Mouse (Mus musculus) testis, adult 2 months (tissue): ENCODE measurements at regions not wholly inside any gene's neighbourhood (a gene's known extent, or its start where the extent isn't known, plus 50 kb on each side); places are given as distances from the start of the nearest gene placed in this dataset.

Source experiments
- H3K27ac ChIP-seq: fragments of 200-500 bp; 2 replicates; pipeline ENCODE4 v1.5.1; 2012; ENCODE audit warnings: low read depth, low read length; ENCODE audit not compliant: control insufficient read depth, insufficient read depth
- H3K27me3 ChIP-seq: fragments of 200-500 bp; 2 replicates; pipeline ENCODE4 v1.6.1; 2012; ENCODE audit warnings: mild to moderate bottlenecking, low read length, moderate library complexity; ENCODE audit not compliant: control insufficient read depth, insufficient read depth
- H3K36me3 ChIP-seq: fragments of 200-500 bp; 2 replicates; pipeline ENCODE4 v1.6.1; 2012; ENCODE audit warnings: mild to moderate bottlenecking, low read length; ENCODE audit not compliant: control insufficient read depth, insufficient read depth
- H3K4me1 ChIP-seq: fragments of 200-500 bp; 2 replicates; pipeline ENCODE4 v1.6.1; 2012; ENCODE audit warnings: low read length; ENCODE audit not compliant: control insufficient read depth, insufficient read depth
- H3K4me3 ChIP-seq: fragments of 200-500 bp; 2 replicates; pipeline ENCODE4 v1.5.1; 2012; ENCODE audit warnings: low read depth, mild to moderate bottlenecking, low read length, moderate library complexity, mixed read lengths; ENCODE audit not compliant: control insufficient read depth
- CTCF ChIP-seq: fragments of 200-500 bp; IDR thresholded peaks from 2 replicates; pipeline ENCODE4 v1.5.1; 2012; ENCODE audit warnings: low read depth, mild to moderate bottlenecking, inconsistent platforms, low read length, moderate library complexity; ENCODE audit not compliant: control insufficient read depth, insufficient read depth, insufficient replicate concordance
- POLR2A ChIP-seq: fragments of 200-500 bp; IDR thresholded peaks from 2 replicates; pipeline ENCODE4 v1.6.1; 2012; ENCODE audit warnings: low read depth, mild to moderate bottlenecking, inconsistent platforms, low read length, moderate library complexity; ENCODE audit not compliant: control insufficient read depth

DNA sequence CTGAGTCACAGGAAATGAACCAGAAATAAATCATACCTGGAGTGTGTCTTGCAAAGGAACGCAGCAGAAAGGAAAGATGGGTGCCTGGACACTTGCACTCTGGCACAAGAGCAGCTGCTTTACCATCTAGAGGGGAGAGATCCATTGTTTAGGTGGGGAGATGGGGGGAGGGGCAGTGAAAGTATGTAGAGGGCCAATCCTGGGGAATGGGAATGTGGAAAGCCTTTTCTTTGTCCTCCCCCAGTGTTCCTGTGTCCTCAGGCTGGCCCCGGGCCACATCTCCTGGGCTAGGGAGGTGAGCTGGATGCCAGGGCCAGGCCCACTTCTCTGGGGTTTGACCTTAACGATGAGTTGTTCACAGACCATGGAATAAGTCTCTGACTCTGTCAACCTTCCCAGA is 107.2 kb upstream of the Arglu1 start:
- Histone ChIP-seq H3K36me3 (no peaks in the 10 kb centered on the region), H3K4me1 (no peaks in the 10 kb centered on the region), H3K27me3 (no peaks in the 10 kb centered on the region), H3K4me3 (no peak overlapping the region), H3K27ac (no peak overlapping the region)
- TF ChIP-seq CTCF (no peak), POLR2A (no peak)

DNA sequence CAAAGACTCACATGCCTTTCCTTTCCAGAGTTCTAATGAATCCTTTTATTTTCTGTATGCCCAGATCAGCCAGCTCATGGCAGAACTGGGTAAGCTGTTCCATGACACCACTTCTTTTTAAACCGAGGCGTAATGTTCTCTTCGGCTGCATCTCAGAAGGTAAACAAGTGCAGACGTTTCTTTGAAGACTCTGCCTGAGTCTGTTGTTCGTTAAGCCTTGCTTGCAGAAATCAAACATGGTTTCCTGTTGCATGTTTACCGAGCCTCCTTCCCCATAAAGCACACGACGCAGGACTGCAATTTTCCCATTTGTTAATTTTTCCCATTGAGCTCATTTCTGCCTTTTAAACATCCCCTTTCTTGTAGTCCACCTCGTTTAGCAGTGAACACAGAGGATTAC is 106.6 kb upstream of the Arglu1 start:
- Histone ChIP-seq H3K4me3 (no peak overlapping the region), H3K27ac (no peak overlapping the region), H3K36me3 (no peaks in the 10 kb centered on the region), H3K4me1 (no peaks in the 10 kb centered on the region), H3K27me3 (no peaks in the 10 kb centered on the region)
- no peak for TF ChIP-seq POLR2A
- no peak for TF ChIP-seq CTCF

DNA sequence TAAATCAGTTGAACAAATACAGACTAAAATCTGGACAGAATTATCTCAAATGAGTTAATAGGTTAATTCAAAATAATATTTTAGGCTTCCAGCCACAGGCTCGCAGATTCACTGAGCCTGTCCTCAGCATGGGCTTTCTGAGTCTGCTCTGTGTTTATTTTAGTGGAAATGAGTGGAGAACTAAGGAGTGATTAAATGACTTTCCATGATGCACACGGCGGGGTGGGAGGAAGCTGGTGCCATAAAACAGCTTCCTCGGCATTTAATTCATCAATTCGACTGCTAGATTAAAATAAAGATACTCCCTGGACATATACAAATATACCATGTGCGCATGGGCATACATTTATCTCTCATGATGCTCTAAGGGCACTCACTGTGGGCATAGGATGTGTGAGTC is 104.4 kb upstream of the Arglu1 start:
- no peak overlapping the region for H3K4me3 ChIP-seq
- no peaks in the 10 kb centered on the region for H3K36me3 ChIP-seq
- TF ChIP-seq CTCF: no peak
- no peak for TF ChIP-seq POLR2A
- H3K4me1 ChIP-seq: no peaks in the 10 kb centered on the region
- H3K27me3 ChIP-seq: no peaks in the 10 kb centered on the region
- H3K27ac ChIP-seq: no peak overlapping the region

DNA sequence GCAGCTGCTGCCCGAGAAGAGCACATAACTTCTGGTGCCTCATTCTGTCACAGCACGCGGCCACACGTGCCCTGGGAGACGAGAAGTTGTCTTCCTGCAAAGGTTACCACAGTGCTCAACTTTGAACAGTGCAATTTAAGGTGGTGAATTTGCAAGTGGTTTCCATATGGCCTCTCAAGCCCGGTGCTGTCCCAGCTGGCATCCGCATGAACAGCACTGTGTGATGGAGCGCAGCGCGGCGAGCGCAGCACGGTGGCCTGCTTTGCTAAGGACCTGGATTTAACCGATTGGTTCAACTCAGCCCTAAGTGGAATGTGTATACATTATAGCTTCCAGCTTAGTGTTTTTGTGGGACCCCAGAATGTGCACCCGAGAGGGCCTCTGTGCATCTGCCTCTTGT is 89.6 kb upstream of the Arglu1 start:
- TF ChIP-seq POLR2A (no peak), CTCF (no peak)
- no peaks in the 10 kb centered on the region for H3K27me3 ChIP-seq

DNA sequence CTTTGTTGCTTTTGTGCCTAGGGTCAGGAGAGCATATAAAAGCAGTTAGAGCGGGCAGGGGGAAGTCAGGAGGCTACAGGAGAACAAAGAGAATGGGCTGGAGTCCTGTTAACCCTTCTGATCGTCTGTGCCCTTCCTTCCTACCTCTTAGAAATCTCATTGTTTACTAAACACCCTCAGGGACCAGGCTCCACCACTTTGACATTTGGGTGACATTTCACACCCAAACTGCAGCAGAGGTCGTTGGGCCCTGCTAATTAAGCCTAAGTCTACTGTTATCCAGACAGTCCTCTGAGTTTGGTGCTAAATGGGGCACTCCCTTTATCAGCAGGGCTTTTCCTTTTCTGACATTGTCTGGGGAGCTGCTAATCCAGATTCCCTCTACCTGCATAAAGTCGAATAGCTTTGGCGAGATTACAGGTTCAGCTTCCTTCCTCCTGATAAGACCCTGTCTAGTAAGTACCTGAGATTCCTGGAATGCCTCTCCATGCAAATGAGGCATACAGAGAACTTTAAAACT is 84.2 kb upstream of the Arglu1 start:
- no peak overlapping the region for H3K27ac ChIP-seq

More for the DNA sequence above, 89.6 kb upstream of the Arglu1 start:
- H3K4me1 ChIP-seq: no peaks in the 10 kb centered on the region
- no peak overlapping the region for H3K27ac ChIP-seq
- H3K36me3 ChIP-seq: no peaks in the 10 kb centered on the region
- H3K4me3 ChIP-seq: no peak overlapping the region

DNA sequence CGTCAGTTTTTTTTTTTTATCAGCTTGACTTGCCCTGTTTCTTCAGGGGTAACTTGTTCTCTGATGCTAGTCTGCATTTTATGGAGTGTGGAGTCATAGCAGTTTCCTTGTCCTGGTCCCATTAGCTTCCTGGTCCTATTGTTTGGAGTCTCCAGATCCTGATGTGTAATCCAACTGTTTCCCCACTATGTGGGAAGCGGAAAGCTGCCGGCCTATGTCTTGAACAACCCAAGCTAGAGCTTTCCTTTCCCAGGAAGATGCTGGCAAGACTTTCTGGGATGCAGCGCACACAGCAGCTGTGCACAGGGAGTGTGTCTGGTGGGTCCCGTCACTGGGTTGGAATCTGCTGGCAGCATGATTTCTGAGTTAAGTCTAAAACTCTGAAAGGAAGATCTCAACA is 82.1 kb upstream of the Arglu1 start:
- no peak overlapping the region for H3K27ac ChIP-seq
- no peaks in the 10 kb centered on the region for H3K27me3 ChIP-seq
- H3K4me1 ChIP-seq: no peaks in the 10 kb centered on the region
- TF ChIP-seq POLR2A (no peak), CTCF (no peak)
- H3K36me3 ChIP-seq: no peaks in the 10 kb centered on the region
- H3K4me3 ChIP-seq: no peak overlapping the region

More for the DNA sequence above, 84.2 kb upstream of the Arglu1 start:
- Histone ChIP-seq H3K36me3 (no peaks in the 10 kb centered on the region), H3K4me1 (no peaks in the 10 kb centered on the region), H3K4me3 (no peak overlapping the region), H3K27me3 (no peaks in the 10 kb centered on the region)
- TF ChIP-seq POLR2A: no peak
- TF ChIP-seq CTCF: no peak

DNA sequence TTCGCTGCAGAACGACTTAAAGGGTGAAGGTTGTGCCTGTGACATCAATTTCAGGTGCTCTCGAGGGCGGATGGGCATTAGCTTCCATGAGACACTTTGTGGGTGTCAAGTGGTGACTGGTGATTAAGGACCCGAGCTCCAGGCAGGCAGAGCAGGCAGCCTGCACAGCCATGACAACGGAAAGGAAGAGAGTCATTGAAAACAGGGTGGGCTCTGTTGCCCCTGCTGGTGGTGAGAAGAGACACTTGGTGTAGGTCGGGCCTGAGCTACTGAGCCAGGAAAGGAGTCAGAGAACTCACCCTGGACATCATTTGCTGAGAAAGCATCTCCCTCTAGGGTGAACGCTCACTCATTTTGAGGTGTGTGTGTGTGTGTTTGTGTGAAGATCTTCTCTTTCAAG is 80.1 kb upstream of the Arglu1 start:
- H3K36me3 ChIP-seq: no peaks in the 10 kb centered on the region
- TF ChIP-seq POLR2A (no peak), CTCF (no peak)
- H3K4me1 ChIP-seq: no peaks in the 10 kb centered on the region
- H3K27me3 ChIP-seq: no peaks in the 10 kb centered on the region
- no peak overlapping the region for H3K4me3 ChIP-seq
- no peak overlapping the region for H3K27ac ChIP-seq

DNA sequence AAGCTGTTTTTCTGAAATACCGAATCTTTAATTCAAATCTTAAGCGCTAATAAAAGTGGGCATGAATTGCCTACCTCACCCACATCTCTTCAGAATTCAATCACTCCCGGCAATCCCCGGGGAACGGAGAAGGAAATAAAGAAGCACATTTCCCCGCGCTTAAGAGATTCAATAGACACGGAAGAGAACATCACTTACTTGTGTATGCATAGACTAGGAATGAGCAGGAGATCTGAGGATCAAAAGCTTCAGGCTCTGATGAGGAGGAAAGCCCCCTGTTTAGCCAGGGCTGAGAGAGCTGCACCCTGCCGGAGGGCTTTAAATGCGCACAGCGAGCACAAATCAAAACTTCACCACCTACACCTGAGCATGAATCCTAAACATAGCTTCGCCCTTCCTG is 72.0 kb upstream of the Arglu1 start:
- Histone ChIP-seq H3K4me3 (no peak overlapping the region), H3K4me1 (no peaks in the 10 kb centered on the region), H3K36me3 (no peaks in the 10 kb centered on the region), H3K27me3 (no peaks in the 10 kb centered on the region), H3K27ac (no peak overlapping the region)
- TF ChIP-seq POLR2A (no peak), CTCF (no peak)
